In genomic region chr10:99552836-99553540, GRCm38 (mm10) we compare ENCODE assay signal across 12 mouse cellular contexts.
DNase-seq lines count a peak whose midpoint lies in the region; ATAC-seq lines count a peak whose summit lies in the region.
"Had no signal": no experiment of that assay in that cellular context is flagged by ENCODE, and none has a peak within 500 bp of the region (broad histone marks: within the 10 kb centered on the region; RNA-seq: fewer than 3 reads in every experiment).

No protein-coding gene starts in this region.

- no peaks in the 10 kb centered on the region for H3K36me3 ChIP-seq in midbrain, embryonic 13.5 days
- H3K36me3 ChIP-seq in midbrain, embryonic 14.5 days (ENCODE audit: control insufficient read depth, insufficient read depth, low read length) = no peaks in the 10 kb centered on the region
- H3K36me3 ChIP-seq in embryonic facial prominence, embryonic 14.5 days (ENCODE audit: control insufficient read depth, insufficient read depth, low read length) = no peaks in the 10 kb centered on the region
- H3K36me3 ChIP-seq: limb, embryonic 15.5 days had no signal

- 89% methylated on average over 12 of the region's 12 CpGs for WGBS in midbrain, embryonic 13.5 days
- 84% methylated on average over 12 of the region's 12 CpGs for WGBS in midbrain, embryonic 14.5 days
- 53% methylated on average over 12 of the region's 12 CpGs for WGBS in embryonic facial prominence, embryonic 14.5 days

- no peaks in the 10 kb centered on the region for H3K27me3 ChIP-seq in midbrain, embryonic 13.5 days
- no peaks in the 10 kb centered on the region for H3K27me3 ChIP-seq in midbrain, embryonic 14.5 days (ENCODE audit: control insufficient read depth, insufficient read depth, low read length)
- no peaks in the 10 kb centered on the region for H3K27me3 ChIP-seq in embryonic facial prominence, embryonic 14.5 days (replicated peaks; ENCODE audit: control insufficient read depth, insufficient read depth, low read length)
- H3K27me3 ChIP-seq: limb, embryonic 15.5 days had no signal

- H3K4me3 ChIP-seq in midbrain, embryonic 13.5 days (replicated peaks) = no peak overlapping the region
- no peak overlapping the region for H3K4me3 ChIP-seq in midbrain, embryonic 14.5 days (replicated peaks; ENCODE audit: low read depth, low read length)
- H3K4me3 ChIP-seq in embryonic facial prominence, embryonic 14.5 days (ENCODE audit: low read depth, low read length) = no peak overlapping the region
- H3K4me3 ChIP-seq: limb, embryonic 15.5 days had no signal

- H3K4me1 ChIP-seq in midbrain, embryonic 13.5 days (replicated peaks) = no peaks in the 10 kb centered on the region
- no peaks in the 10 kb centered on the region for H3K4me1 ChIP-seq in midbrain, embryonic 14.5 days (ENCODE audit: control insufficient read depth, insufficient read depth, low read length)
- 0 out of 2 replicates have a peak, but pooled peaks cover 4% of the 10 kb centered on the region for H3K4me1 ChIP-seq in embryonic facial prominence, embryonic 14.5 days (ENCODE audit: control insufficient read depth, insufficient read depth, low read length)

- ATAC-seq in midbrain, embryonic 13.5 days = peak; percentile 30; the same call in 1 of the 2 replicates
- no peak for ATAC-seq in midbrain, embryonic 14.5 days (ENCODE audit: low FRiP score, low TSS enrichment)
- ATAC-seq in embryonic facial prominence, embryonic 14.5 days (ENCODE audit: low read depth) = no peak

- no peak overlapping the region for H3K27ac ChIP-seq in midbrain, embryonic 13.5 days
- no peak overlapping the region for H3K27ac ChIP-seq in midbrain, embryonic 14.5 days (replicated peaks; ENCODE audit: low read depth, low read length)
- no peak overlapping the region for H3K27ac ChIP-seq in embryonic facial prominence, embryonic 14.5 days (replicated peaks; ENCODE audit: low read depth, low read length)
- H3K27ac ChIP-seq: limb, embryonic 15.5 days had no signal

- H3K9ac ChIP-seq in midbrain, embryonic 13.5 days (replicated peaks) = no peak overlapping the region
- H3K9ac ChIP-seq in midbrain, embryonic 14.5 days (replicated peaks; ENCODE audit: low read length) = no peak overlapping the region
- H3K9ac ChIP-seq in embryonic facial prominence, embryonic 14.5 days (ENCODE audit: low read depth, low read length) = no peak overlapping the region
- H3K9ac ChIP-seq: limb, embryonic 15.5 days had no signal

- no peaks in the 10 kb centered on the region for H3K9me3 ChIP-seq in midbrain, embryonic 13.5 days
- no peaks in the 10 kb centered on the region for H3K9me3 ChIP-seq in midbrain, embryonic 14.5 days (ENCODE audit: control insufficient read depth, low read length)
- no peaks in the 10 kb centered on the region for H3K9me3 ChIP-seq in embryonic facial prominence, embryonic 14.5 days (ENCODE audit: control insufficient read depth, low read length)
- H3K9me3 ChIP-seq: limb, embryonic 15.5 days had no signal

- no peak overlapping the region for H3K4me2 ChIP-seq in midbrain, embryonic 13.5 days (replicated peaks)
- no peak overlapping the region for H3K4me2 ChIP-seq in midbrain, embryonic 14.5 days (ENCODE audit: low read length)
- peak overlapping the region; percentile 15; the same call in 1 of the 2 replicates for H3K4me2 ChIP-seq in embryonic facial prominence, embryonic 14.5 days (ENCODE audit: low read depth, low read length)
- H3K4me2 ChIP-seq: limb, embryonic 15.5 days had no signal

- DNase-seq in frontal cortex, postnatal 36 days (ENCODE audit: low spot score in 2 of 2) = peak; percentile 53 to 81
- no peak for DNase-seq in frontal cortex, postnatal 25 days (ENCODE audit: low spot score in 2 of 2)
- no peak for DNase-seq in midbrain, embryonic 14.5 days
- DNase-seq in embryonic facial prominence, embryonic 14.5 days (ENCODE audit: low spot score) = no peak
- peak; percentile 60 to 63 for DNase-seq in left cerebral cortex, postnatal 14 days (ENCODE audit: low spot score in 2 of 2)
- DNase-seq in spleen, postnatal 10 days (ENCODE audit: low spot score in 2 of 2) = no peak
- DNase-seq in heart, postnatal 14 days = no peak
- DNase-seq: kidney, postnatal 4 days; lung, adult 2 months; spleen, adult 18-20 months had no signal

- intact Hi-C loops in left cerebral cortex, postnatal 14 days (cut with DNase I) = no loop called here
- intact Hi-C loops in heart, postnatal 14 days (cut with DNase I) = no loop called here

Comparison
In these comparisons a context has a peak if more than half of its experiments do, and no peak if none do; other contexts are left out.
1. DNase-seq: peak in frontal cortex, postnatal 36 days (2 of 2) and left cerebral cortex, postnatal 14 days (2 of 2); none in frontal cortex, postnatal 25 days (0 of 2), midbrain, embryonic 14.5 days (single experiment), embryonic facial prominence, embryonic 14.5 days (single experiment), spleen, postnatal 10 days (0 of 2) and heart, postnatal 14 days (0 of 2).